Mouse (Mus musculus) stomach, embryonic 14.5 days (tissue): ENCODE measurements around the gene Lmo4. TPM values are rescaled to one million over a fixed set of nuclear protein-coding genes. Genes with fewer than 3 reads are reported as not detected.
A peak's percentile ranks its signal among the peaks of the same experiment; 100 is the strongest.

Experiments
- ATAC-seq: fragments of 200-750 bp; cut with Nextera tagmentation; 2 replicates; pipeline ENCODE4 v1.8.0; 2017; ENCODE audit warnings: low read depth, moderate TSS enrichment; ENCODE audit not compliant: insufficient number of reproducible peaks, insufficient read depth, low FRiP score
- H3K27ac ChIP-seq: fragments of 300-500 bp; sonication (generic); 2 replicates; pipeline ENCODE4 v1.5.1; 2014; ENCODE audit warnings: mild to moderate bottlenecking, low read length, moderate library complexity, mixed read lengths
- H3K27me3 ChIP-seq: fragments of 300-500 bp; sonication (generic); 2 replicates; pipeline ENCODE4 v1.6.1; 2014; ENCODE audit warnings: low read length, control low read depth, mixed read lengths; ENCODE audit not compliant: control insufficient read depth, insufficient read depth
- H3K36me3 ChIP-seq: fragments of 300-500 bp; sonication (generic); 2 replicates; pipeline ENCODE4 v1.6.1; 2014; ENCODE audit warnings: mild to moderate bottlenecking, control low read depth, low read length, moderate library complexity, mixed read lengths; ENCODE audit not compliant: control insufficient read depth, insufficient read depth
- H3K4me1 ChIP-seq: fragments of 300-500 bp; sonication (generic); 2 replicates; pipeline ENCODE4 v1.6.1; 2014; ENCODE audit warnings: low read length, control low read depth, mixed read lengths; ENCODE audit not compliant: control insufficient read depth, insufficient read depth
- H3K4me2 ChIP-seq: fragments of 300-500 bp; sonication (generic); replicated peaks from 2 replicates; pipeline ENCODE4 v1.6.1; 2014; ENCODE audit warnings: low read depth, low read length, control low read depth
- H3K4me3 ChIP-seq: fragments of 300-500 bp; sonication (generic); 2 replicates; pipeline ENCODE4 v1.5.1; 2014; ENCODE audit warnings: low read depth, low read length, control low read depth
- H3K9ac ChIP-seq: fragments of 300-500 bp; sonication (generic); replicated peaks from 2 replicates; pipeline ENCODE4 v1.6.1; 2014; ENCODE audit warnings: low read depth, mild to moderate bottlenecking, control low read depth, low read length, moderate library complexity, mixed read lengths
- H3K9me3 ChIP-seq: fragments of 300-500 bp; sonication (generic); 2 replicates; pipeline ENCODE4 v1.6.1; 2016; ENCODE audit warnings: low read depth, low read length, control low read depth; ENCODE audit not compliant: control insufficient read depth
- WGBS: fragments of 180-500 bp; shearing (Covaris S2); extraction: QIAGEN DNeasy Blood & Tissue Kit; methylation state at CpG from one replicate; pipeline ENCODE4 v1.1.7; 2014; 5-methylcytosine and 5-hydroxymethylcytosine counted together
- polyA plus RNA-seq: library from polyadenylated mRNA; unstranded; fragments of >200 nt; fragmentation: Nextera tagmentation; extraction: Ambion mirVana; gene quantifications from 2 replicates; pipeline ENCODE4 v1.2.1, GENCODE M21; 2014

Gene Lmo4
- polyA plus RNA-seq, 1 experiment from 2014 or later = 95.2 TPM

- ATAC-seq = no peak
- H3K4me3 ChIP-seq = no peak overlapping the region
Observed at GRCm38 (mm10) chr3:144151001-144151400, 54.0 kb downstream of the Lmo4 start.

GRCm38 (mm10) chr3:144148234-144148633 is 56.8 kb downstream of the Lmo4 start:
- Histone ChIP-seq H3K4me2 (no peak overlapping the region), H3K4me1 (no peaks in the 10 kb centered on the region), H3K9ac (no peak overlapping the region), H3K9me3 (no peaks in the 10 kb centered on the region), H3K27ac (no peak overlapping the region), H3K36me3 (no peaks in the 10 kb centered on the region), H3K4me3 (no peak overlapping the region), H3K27me3 (no peaks in the 10 kb centered on the region)
- ATAC-seq = no peak
- WGBS = 92% methylated on average over 3 of the region's 3 CpGs

More at GRCm38 (mm10) chr3:144151001-144151400, 54.0 kb downstream of the Lmo4 start:
- no peaks in the 10 kb centered on the region for H3K9me3 ChIP-seq
- H3K27me3 ChIP-seq = no peaks in the 10 kb centered on the region
- H3K4me2 ChIP-seq = no peak overlapping the region
- WGBS = 80% methylated on average over 6 of the region's 6 CpGs
- H3K27ac ChIP-seq = no peak overlapping the region
- H3K36me3 ChIP-seq = no peaks in the 10 kb centered on the region
- H3K9ac ChIP-seq = no peak overlapping the region
- H3K4me1 ChIP-seq = no peaks in the 10 kb centered on the region

- H3K27me3 ChIP-seq = no peaks in the 10 kb centered on the region
- no peaks in the 10 kb centered on the region for H3K36me3 ChIP-seq
- no peak overlapping the region for H3K4me3 ChIP-seq
- H3K4me2 ChIP-seq = no peak overlapping the region
- no peak for ATAC-seq
- H3K9ac ChIP-seq = no peak overlapping the region
- H3K4me1 ChIP-seq = no peaks in the 10 kb centered on the region
- 83% methylated on average over 3 of the region's 3 CpGs for WGBS
- no peak overlapping the region for H3K27ac ChIP-seq
- H3K9me3 ChIP-seq = no peaks in the 10 kb centered on the region
Observed at GRCm38 (mm10) chr3:144147244-144147643, 57.8 kb downstream of the Lmo4 start.

GRCm38 (mm10) chr3:144144066-144144465 is 61.0 kb downstream of the Lmo4 start:
- no peak overlapping the region for H3K4me3 ChIP-seq
- no peaks in the 10 kb centered on the region for H3K27me3 ChIP-seq
- WGBS = 66% methylated on average over 4 of the region's 4 CpGs
- no peak overlapping the region for H3K4me2 ChIP-seq
- H3K27ac ChIP-seq = no peak overlapping the region
- no peaks in the 10 kb centered on the region for H3K36me3 ChIP-seq
- ATAC-seq = 0 out of 2 replicates have a peak, but pooled peaks have one; percentile 33
- no peaks in the 10 kb centered on the region for H3K4me1 ChIP-seq
- H3K9ac ChIP-seq = no peak overlapping the region
- H3K9me3 ChIP-seq = no peaks in the 10 kb centered on the region

- Histone ChIP-seq H3K4me1 (no peaks in the 10 kb centered on the region), H3K9me3 (no peaks in the 10 kb centered on the region), H3K4me3 (no peak overlapping the region), H3K27ac (no peak overlapping the region), H3K27me3 (no peaks in the 10 kb centered on the region), H3K36me3 (no peaks in the 10 kb centered on the region), H3K9ac (no peak overlapping the region), H3K4me2 (no peak overlapping the region)
- 83% methylated on average over 7 of the region's 7 CpGs for WGBS
- ATAC-seq = no peak
Observed at GRCm38 (mm10) chr3:144142939-144143338, 62.1 kb downstream of the Lmo4 start.

- H3K27ac ChIP-seq = no peak overlapping the region
- ATAC-seq = no peak
- no peaks in the 10 kb centered on the region for H3K27me3 ChIP-seq
- 85% methylated on average over 8 of the region's 8 CpGs for WGBS
- H3K4me1 ChIP-seq = no peaks in the 10 kb centered on the region
- no peak overlapping the region for H3K9ac ChIP-seq
- H3K4me2 ChIP-seq = no peak overlapping the region
- no peaks in the 10 kb centered on the region for H3K9me3 ChIP-seq
- H3K36me3 ChIP-seq = no peaks in the 10 kb centered on the region
- H3K4me3 ChIP-seq = no peak overlapping the region
Observed at GRCm38 (mm10) chr3:144141786-144142185, 63.2 kb downstream of the Lmo4 start.

- no peak overlapping the region for H3K27ac ChIP-seq
- no peaks in the 10 kb centered on the region for H3K36me3 ChIP-seq
- no peak for ATAC-seq
- no peaks in the 10 kb centered on the region for H3K4me1 ChIP-seq
- no peaks in the 10 kb centered on the region for H3K27me3 ChIP-seq
- H3K9me3 ChIP-seq = no peaks in the 10 kb centered on the region
- 91% methylated on average over 5 of the region's 5 CpGs for WGBS
- H3K4me2 ChIP-seq = no peak overlapping the region
- no peak overlapping the region for H3K4me3 ChIP-seq
- no peak overlapping the region for H3K9ac ChIP-seq
Observed at GRCm38 (mm10) chr3:144140816-144141215, 64.2 kb downstream of the Lmo4 start.

GRCm38 (mm10) chr3:144138659-144139058 is 66.4 kb downstream of the Lmo4 start:
- Histone ChIP-seq H3K36me3 (no peaks in the 10 kb centered on the region), H3K4me2 (no peak overlapping the region), H3K4me1 (no peaks in the 10 kb centered on the region), H3K4me3 (no peak overlapping the region), H3K27ac (no peak overlapping the region), H3K27me3 (no peaks in the 10 kb centered on the region), H3K9ac (no peak overlapping the region), H3K9me3 (no peaks in the 10 kb centered on the region)
- no peak for ATAC-seq
- WGBS = 93% methylated on average over 3 of the region's 3 CpGs
